ENCODE assay signal across 21 mouse cellular contexts in the genomic region with DNA sequence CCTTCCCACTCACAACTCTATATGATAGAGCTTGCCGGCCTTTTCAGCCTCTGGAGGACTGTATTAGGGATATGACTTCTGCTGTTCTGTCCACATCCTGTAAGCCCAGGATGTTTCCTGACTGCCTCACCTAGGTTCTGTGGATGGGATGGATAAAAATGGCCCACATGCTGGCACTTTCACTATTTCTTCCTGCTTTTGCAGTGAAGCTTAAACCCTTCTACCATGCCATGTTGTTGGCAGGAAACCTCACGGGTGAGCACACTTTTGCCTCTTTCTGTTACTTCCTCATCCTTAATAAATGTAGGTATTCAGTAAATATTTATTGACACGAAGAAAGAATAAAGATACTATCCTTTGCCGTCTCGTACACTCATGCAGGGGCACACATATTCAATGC.
"Had no signal": no experiment of that assay in that cellular context is flagged by ENCODE, and none has a peak within 500 bp of the region (broad histone marks: within the 10 kb centered on the region; RNA-seq: fewer than 3 reads in every experiment).

No protein-coding gene starts in this region.

- H3K27me3 ChIP-seq: liver, embryonic 13.5 days; liver, embryonic 15.5 days; lung, embryonic 15.5 days; megakaryocyte, embryonic 14.5 days; midbrain, embryonic 13.5 days; midbrain, embryonic 15.5 days; neural tube, embryonic 12.5 days had no signal

- DNase-seq: liver, embryonic 13.5 days; liver, postnatal 0 days; lung, adult 2 months; lung, postnatal 14 days; lung, postnatal 36 days; retina, postnatal 1 day; right cerebral cortex, adult 18-20 months; right cerebral cortex, postnatal 25 days; right cerebral cortex, postnatal 4 days; spleen, adult 18-20 months; thymus, adult 18-20 months; thymus, postnatal 14 days; thymus, postnatal 36 days had no signal

- H3K4me3 ChIP-seq: liver, embryonic 13.5 days; liver, embryonic 15.5 days; lung, embryonic 15.5 days; megakaryocyte, embryonic 14.5 days; midbrain, embryonic 13.5 days; midbrain, embryonic 15.5 days; neural tube, embryonic 12.5 days had no signal

- H3K4me1 ChIP-seq: liver, embryonic 13.5 days; liver, embryonic 15.5 days had no signal

- ATAC-seq: liver, postnatal 0 days; lung, postnatal 0 days; midbrain, embryonic 13.5 days; midbrain, embryonic 15.5 days had no signal

- H3K27ac ChIP-seq: liver, embryonic 13.5 days; liver, embryonic 15.5 days; lung, embryonic 15.5 days; macrophage; midbrain, embryonic 13.5 days; midbrain, embryonic 15.5 days; neural tube, embryonic 12.5 days had no signal
